Mouse (Mus musculus): Measurements from ENCODE around the gene Htr1f.
"Not testable (repeated sequence)": the region's sequence is repeated elsewhere in the genome, so short reads cannot be mapped to it uniquely, and the experiment has no call there.

Gene Htr1f

DNA sequence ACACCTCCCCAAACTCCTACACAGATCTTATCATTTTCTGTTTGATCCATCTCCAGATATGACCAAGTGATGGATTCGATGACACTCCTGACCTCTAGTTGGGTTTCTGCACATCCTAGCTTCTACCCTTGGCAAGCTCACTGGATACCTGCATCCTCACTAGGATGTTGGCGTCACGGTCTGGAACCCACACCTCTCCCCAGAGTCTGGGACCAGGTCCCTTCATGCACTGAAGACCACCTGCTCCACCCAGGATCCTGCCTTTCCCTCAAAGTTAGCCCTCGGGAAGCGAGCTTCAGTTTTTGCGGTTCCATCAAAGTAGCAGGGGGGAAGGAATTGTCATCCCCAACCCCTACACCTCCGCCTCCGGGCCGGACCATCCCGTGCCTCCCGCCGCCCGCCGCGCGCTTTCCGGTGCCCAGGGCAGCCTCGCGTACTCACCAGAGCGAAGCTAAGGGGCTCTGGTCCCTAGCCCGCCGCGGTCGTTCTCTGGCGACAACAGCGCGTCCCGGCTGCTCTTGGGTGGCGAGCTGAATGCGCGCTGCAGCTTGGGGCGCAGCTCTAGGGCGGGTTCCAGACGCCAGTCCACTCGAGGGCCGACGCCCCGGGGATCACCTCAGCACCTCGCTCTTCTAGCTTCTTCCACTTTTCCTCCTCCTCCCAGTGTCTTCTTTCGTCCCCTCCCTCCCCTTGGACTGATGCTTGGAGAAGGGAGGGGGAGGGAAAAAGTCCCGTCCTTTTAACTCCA lies at the start of gene Htr1f:
TSS of gene Htr1f (minus strand) at position 671 of the 748 bp plus-strand sequence.
- DNase-seq (ENCODE audit: low spot score in 2 of 2): no peak

DNA sequence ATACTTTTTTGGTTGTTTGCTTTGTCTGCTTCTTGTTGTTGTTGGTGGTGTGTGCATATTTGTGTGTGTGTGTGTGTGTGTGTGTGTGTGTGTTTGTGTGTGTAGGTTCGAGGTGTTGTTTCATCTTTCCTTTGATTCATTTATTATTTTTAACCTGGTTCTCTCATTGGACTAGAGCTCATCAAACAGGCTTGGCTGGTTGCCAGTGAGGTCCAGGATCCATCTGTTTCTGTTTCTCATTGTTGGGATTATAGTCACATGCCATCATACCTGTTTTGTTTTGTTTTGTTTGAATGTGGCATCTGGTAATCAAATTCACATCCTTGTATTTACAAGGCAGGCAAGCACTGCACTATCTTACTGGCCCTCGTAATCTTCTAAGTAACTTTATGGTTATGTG lies 34.1 kb upstream of the Htr1f start:
- DNase-seq (ENCODE audit: low spot score in 2 of 2): no peak

DNA sequence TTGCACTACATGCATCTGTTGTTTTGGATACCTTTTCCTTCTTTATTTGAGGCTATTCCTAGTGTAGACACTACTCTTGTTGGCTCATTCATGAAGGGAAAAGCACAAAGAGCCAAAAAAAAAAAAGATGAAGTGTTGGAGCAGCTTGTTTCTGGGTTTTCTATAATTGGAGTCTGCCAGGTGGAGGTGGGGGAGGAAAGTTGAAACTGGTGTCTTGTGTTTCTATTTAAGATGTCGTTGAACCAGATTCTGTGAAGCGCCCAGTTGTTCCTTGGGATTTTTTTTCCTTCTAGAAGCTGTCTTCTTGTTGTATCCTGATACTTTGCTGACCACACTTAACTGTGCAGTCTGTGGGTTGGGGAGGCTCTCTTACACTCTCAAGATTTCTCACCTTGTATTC lies 23.7 kb upstream of the Htr1f start:
- no peak for DNase-seq (ENCODE audit: low spot score in 2 of 2)

DNA sequence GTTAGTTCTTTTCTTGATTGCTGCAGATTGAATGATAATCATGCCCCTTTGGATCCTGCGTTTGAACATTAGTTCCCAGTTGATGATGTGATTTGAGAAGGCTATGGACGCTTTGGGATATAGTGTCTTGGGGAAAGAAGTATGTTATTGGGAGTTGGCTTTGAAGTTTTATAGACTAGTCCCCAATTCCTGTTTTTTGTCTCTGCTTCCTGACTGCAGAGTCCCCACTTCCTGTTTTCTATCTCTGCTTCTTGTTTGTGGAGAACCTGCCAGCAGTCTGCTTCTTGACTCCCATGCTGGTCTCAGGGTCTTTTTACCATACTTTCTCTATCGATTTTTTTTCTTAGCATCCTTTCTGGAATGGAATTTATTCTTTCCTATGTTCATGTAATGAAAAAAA lies 22.2 kb upstream of the Htr1f start:
- DNase-seq (ENCODE audit: low spot score in 2 of 2): no peak

DNA sequence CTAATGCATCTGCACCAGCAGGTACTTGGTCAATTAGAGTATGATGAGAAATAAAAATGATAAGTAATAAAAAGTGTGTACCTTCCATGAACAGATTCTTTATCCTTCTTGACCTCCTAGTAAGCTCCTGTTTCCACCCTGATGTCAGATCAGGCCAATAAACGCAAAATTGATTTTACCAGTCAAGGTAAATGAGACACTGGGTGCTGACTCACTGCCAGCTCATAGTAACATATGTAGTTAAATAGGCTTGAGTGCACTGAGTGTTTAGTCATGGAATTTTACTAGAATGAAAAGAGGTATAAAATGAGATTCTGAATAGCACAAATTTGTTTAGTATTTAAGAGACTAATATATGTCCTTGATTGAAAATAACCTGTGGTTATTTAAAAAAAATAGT lies 6.6 kb upstream of the Htr1f start:
- DNase-seq (ENCODE audit: low spot score in 2 of 2): no peak

DNA sequence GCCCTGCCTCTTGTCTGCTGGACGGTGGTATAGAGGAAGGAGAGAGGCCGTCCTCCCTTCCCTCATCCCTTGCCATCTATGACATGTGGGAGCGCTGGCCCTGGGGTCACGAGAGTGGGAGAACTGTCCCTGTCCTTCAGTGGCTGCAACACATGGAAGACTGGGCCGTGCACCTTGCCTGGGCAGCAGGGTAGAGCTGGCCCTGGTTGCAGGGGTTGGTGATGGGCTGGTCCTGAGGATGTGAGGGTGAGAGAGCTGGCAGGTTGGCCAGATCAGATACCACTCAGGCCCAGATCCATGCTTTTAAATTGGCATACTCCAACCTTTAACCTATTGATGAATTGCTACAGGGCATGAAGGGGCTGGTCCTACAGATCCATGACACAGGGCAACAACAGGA lies 12.1 kb downstream of the Htr1f start:
- no peak for DNase-seq (ENCODE audit: low spot score in 2 of 2)

DNA sequence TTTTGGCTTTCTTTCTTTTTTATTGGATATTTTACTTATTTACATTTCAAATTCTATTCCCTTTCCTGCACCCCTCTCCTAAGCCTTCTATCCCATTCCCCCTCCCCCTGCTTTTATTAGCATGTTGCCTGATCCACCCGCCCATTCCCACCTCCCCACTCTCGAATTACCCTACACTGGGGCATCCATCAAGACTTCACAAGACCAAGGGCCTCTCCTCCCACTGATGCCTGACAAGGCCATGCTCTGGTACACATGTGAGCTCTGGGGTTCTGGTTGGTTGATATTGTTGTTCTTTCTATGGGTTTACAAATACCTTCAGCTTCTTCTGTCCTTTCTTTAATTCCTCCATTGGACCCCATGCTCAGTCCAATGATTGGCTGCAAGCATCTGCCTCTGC lies 22.2 kb downstream of the Htr1f start:
- DNase-seq (ENCODE audit: low spot score in 2 of 2): no peak

DNA sequence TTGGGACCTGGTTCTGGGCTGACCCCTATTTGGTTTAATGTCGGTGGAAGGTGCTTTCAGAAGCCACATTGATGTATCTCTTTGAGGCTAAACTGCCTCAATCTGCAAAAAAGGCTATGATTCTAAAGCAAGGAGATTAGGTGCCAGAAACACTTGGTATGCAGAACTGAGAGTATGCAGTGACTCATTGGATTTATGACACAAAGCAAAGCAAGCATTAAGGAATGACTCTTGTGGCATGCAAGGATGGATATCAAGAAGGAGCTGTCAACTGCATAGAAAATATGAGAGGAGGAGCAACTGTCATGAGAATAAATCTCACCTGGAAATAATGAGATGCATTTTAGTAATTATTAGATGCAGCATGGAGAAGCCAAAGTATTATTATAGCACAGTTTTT lies 35.8 kb downstream of the Htr1f start:
- no peak for DNase-seq (ENCODE audit: low spot score in 2 of 2)

DNA sequence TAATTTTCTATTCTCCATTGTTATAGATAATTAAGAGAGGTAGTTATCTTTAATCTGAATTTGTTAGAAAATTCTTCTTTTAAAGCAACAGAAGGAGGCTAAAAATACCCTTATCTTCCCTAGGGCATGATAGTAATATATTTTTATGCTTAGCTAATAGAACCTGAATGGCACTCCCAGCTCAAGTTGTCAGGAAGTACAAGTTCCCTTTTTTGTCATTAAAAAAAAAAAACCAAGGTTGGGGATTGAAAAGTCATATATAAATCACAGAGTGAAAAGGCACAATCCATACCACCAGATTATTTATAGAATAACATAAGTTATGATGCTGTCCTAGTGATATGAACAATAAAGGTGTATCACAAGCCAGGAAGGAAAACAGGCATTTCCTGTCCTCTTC lies 39.4 kb downstream of the Htr1f start:
- DNase-seq (ENCODE audit: low spot score in 2 of 2): no peak

DNA sequence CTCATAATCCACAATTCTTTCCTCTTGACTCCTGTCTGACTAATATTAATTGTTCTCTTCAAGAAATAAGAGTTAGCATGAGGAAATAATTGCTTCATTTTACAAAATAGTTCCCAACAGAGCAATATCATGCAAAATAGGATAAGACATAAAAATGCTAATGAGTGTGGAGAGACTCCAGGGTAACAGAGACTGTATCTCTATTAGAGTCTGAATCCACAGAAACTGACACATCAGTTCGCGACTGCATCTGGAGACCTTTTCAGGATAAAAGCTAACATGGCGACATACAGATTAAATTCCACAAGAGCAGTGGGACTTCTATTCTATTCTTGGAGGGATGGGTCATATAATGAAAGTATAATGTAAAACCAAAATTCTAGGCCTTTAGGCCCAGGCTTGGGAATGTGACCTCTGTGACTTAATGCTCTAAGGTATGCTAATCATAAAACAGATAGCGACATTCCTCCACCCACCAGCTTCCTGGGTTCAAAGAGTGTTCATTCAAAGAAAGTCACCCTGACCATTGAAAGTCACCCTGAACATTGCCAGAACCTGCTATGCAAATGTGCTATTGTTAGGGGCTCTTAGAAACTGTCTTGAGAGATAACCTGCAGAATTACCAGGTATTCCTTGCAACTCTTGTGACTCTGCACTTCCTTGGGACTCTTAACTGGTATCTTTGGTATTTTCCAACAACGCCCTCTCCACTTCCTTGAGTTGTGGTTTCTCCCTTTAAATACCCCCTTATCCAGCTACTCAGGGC lies 67.8 kb downstream of the Htr1f start:
- not testable (repeated sequence) for DNase-seq (ENCODE audit: low spot score in 2 of 2)

DNA sequence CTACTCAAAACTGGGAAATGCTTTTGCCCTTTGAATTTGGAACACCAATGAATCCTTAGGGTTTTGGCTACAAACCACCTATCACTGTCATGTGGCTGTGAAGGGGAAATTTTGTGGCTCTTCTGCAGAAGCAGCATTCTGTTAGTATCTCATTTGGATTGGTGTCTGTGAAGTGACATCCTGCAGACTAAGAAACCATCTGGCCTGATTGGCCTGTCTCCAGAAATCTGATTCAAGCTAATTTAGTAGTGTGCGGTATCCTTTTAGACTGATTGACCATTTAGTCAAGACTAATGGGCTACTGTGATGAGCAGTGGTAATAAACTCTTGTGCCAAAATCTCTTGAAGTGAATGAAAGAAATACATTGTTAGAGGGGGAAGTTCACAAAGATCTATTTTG lies 76.0 kb downstream of the Htr1f start:
- DNase-seq (ENCODE audit: low spot score in 2 of 2): no peak

DNA sequence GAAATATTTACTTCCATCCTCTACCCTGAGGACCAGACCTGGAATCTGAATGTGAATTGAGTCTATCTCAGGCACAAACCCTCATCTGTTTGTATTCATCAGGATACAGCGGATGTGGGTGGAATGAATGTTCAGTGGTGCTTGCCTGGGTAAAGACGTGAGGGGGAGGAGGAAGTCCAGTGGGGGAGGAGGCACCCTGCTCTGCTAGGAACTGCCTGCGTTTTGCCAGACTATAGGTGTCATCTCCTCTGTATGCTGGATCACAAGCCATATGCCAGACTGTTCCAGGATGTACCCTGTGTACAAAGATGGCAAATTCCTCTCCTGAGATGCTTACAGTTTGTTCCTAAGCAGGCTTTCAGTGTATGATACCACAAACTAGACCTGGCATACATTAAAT lies 83.3 kb downstream of the Htr1f start:
- no peak for DNase-seq (ENCODE audit: low spot score in 2 of 2)

DNA sequence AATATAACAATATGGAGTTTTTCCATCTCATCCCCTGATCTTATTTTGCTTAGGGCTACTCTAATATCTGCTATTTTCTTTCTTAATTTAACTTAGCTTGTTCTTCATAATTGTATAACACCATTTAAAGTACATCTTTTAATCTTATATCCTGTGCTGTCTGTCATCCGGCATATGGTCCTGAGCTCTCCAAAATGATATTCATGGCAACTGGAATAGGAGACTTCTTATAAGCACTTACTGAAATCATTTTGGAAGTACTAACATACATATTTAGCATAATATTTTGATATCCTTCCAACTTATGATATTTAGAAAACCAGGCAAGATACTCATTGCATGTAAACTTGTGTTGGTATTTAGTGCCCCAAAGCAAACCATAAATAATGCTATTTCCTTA lies 86.9 kb downstream of the Htr1f start:
- no peak for DNase-seq (ENCODE audit: low spot score in 2 of 2)

DNA sequence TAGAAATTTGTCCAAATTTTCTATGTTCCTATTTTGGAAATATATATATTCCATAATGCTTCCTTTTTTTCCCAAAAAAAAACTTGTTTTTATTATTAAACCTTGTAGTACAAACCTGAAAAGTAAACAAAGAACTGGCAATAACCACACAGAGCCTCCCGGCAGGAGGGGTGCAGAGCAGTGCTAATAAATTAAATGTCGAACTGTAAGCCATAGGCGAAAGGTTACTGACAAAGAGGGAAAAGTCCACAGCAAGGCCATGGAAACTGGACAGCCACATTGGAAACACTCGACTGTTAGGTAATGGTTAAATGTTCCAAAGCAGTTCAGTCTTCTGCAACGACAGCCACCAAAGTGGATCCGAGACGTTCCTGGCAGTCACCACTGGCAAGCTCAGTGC lies 87.5 kb downstream of the Htr1f start:
- no peak for DNase-seq (ENCODE audit: low spot score in 2 of 2)

DNA sequence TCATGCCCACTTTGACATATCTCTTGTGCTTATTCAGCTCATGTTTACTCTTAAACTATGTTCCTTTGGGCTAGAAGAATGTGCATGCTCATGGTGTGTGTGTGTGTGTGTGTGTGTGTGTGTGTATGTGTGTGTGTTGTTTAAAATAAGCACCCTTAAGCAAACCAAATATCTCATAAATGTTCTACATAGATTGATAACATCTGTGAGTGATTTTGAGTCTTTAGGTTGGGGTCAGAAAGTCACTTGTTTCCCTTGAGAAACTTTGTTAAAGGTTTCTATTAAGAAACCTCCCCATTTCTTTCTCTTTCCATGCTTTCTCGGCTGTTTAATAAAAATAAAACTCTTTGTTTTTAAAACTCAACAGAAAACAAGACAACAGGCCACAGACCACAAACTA lies 88.1 kb downstream of the Htr1f start:
- no peak for DNase-seq (ENCODE audit: low spot score in 2 of 2)

DNA sequence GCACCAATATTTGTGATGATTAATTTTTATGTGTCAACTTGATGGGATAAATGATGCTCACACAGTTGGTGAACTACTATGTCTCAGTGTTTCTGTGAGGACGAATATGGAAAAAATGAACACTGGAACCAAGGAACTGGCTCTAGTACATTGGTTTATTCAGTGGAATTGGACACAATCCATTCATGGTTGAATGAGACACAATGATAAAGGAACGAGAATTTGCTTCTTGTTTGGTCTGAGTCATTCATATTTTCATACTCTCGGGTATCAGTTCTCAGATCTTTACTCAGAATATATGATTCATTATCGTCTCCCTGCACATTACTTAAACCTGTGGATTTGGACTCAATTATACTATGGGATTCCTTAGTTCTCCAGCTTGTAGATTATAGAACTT lies 90.4 kb downstream of the Htr1f start:
- DNase-seq (ENCODE audit: low spot score in 2 of 2): no peak

DNA sequence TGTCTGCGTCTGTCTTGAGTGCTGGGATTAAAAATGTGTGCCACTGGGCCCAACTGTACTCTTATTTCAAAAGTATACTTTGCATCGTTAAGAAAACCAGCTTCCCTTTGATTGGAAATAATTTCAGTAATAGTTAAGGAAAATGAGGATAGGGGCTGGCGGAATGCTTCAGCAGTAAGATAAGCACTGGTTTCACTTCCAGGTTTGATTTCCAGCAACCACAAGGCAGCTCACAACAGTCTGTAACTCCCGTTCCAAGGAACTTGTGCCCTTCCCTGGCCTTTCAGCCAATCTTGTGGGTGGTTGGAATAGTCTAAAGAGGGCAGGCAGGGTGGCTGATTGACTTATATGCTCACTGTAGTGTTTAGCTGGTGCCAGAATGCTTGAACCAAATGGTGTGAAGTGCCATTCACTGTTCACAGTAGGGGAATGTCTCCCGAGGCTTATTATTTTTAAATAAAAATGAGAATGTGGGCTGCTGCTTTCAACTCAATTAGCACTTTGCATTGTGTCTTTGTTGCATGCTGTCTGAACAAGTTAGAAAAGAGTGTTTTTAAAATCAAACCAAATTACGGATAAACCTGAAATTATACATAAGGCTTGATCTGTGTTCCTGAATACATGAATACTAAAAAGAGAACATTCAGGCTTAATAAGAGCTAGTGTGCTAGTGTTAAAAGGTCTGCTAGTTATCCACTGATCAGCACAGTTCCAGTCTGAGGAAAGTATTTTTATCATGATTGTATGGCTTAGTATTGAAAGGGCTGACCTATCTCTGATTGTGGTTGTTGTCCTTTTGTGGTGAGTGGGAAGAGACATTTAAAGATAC lies 103.4 kb downstream of the Htr1f start:
- DNase-seq (ENCODE audit: low spot score in 2 of 2): no peak

DNA sequence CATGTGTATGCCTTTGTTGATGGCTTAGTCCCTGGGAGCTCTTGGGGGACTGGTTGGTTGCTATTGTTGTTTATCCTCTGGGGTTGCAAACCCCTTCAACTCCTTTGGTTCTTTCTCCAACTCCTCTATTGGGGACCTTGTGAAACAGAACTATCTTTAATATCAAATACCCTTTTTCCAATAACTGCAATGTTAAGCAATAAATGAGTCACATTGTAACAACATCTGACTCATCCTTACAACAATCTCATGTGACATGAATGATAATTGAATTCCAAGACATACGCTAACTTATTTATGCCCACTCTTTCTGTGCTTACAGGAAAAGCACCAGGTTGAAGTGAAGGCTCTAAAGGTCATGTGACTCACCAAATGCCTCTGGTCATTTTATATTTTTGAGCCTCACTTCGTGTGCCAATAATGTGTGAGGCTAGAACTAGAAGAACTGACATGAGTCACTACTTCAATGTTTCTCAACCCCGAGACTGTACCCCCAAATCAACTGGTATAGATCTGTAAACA lies 116.3 kb downstream of the Htr1f start:
- no peak for DNase-seq (ENCODE audit: low spot score in 2 of 2)

DNA sequence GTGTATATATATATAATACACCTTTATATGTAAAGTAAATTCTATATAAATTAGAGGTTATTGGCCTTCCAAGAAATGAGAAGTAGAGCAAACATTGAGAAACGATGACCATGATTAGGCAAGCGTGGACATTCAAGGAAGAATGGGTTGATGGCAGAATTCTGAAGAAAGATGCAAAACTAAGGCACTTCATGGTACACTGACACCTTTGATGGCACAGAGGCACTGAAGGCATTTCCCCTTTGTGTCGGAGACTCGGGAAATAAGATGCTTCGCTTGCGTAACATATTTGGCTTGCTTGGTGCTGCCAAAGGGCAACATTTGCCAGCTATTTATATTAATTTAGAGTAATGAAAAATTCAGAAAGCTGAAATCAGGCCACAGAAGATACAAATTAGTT lies 118.1 kb downstream of the Htr1f start:
- no peak for DNase-seq (ENCODE audit: low spot score in 2 of 2)

DNA sequence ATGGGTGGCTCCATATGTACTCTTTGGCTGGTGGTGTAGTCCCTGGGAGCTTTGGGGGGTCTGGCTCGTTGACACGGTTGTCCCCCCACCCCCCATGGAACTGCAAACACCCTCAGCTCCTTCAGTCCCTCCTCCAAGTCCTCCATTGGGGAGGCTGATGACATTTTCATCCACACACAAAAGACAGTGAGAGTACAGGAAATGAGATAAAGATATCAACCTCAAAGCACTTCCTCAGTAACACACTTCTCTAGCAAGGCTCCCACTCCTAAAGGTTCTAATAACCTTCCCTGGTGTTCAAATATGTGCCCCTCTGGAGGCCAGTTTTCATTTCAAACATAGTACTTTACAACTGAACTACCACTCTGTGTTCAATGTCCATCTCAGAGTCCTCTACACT lies 118.6 kb downstream of the Htr1f start:
- no peak for DNase-seq (ENCODE audit: low spot score in 2 of 2)

DNA sequence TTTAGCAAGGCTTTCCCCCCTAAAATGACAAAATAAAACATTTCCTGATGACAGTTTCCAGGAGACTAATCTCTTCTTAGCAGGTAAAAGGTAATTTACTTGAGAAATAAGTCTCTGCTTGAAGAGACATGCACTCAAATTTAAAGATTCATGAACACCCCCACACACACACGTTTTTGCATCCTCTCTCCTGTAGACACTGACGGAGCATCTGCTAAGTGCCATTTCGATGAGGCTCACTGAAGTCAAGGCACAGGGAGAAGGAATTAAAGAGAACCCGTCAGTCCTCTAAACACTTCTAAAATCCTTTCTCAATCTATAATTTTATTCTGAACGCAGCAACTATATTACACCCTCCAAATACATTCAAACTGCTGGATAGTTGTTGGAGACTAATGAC lies 131.0 kb downstream of the Htr1f start:
- no peak for DNase-seq (ENCODE audit: low spot score in 2 of 2)

DNA sequence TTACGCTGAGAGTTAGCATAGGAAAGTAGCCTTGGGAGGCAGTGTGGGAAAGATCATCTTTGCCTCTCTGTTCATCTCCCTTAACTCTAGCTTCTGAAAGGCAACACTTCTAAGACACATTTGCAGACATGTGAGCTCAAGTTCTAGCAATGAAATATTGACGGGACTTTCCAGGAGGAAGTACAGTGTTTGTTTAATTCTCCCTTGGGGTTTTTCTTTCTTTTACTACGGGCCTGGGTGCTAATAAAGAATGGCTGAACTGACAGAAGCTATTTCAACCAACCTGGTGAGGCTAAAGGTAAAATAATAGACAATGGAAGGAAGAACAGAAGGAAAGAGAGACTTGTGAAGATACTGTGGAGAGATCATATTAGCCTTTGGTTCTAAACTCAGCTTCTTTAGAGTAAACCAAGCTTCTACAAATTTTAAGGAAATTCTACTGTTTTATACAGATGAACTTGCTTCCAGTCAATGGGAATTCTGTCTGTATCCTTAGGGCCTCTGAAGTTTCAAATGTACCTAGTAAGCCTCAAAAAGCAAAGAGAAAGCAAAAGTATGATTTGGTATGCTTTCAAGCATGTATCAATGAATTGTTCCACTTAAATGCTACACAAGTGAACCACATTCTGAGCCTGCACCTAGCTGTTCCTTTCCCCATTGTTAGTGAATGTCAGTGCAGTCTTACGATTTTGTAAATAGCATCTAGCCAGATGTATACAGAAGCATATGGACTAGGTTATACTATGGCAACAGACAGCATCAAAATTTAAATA lies 131.9 kb downstream of the Htr1f start:
- DNase-seq (ENCODE audit: low spot score in 2 of 2): no peak
